In genomic region chrX:160996051-160996450, GRCm38 (mm10) we compare ENCODE assay signal across 8 mouse cellular contexts. TPM values are rescaled to one million over a fixed set of nuclear protein-coding genes. Genes with fewer than 3 reads are reported as not detected.
DNase-seq lines count a peak whose midpoint lies in the region; ATAC-seq and TF ChIP-seq lines count a peak whose summit lies in the region.

No protein-coding gene starts in this region.

- ATAC-seq in forebrain, embryonic 12.5 days (ENCODE audit: low FRiP score) = no peak
- no peak for ATAC-seq in lung, embryonic 16.5 days (ENCODE audit: low read depth)
- ATAC-seq in hindbrain, postnatal 0 days = no peak
- no peak for ATAC-seq in stomach, embryonic 16.5 days (ENCODE audit: insufficient read depth, low FRiP score)

- peaks cover 23% of the 10 kb centered on the region for H3K4me1 ChIP-seq in forebrain, embryonic 10.5 days
- peaks cover 5% of the 10 kb centered on the region; the same call in 1 of the 2 replicates for H3K4me1 ChIP-seq in forebrain, embryonic 12.5 days
- no peaks in the 10 kb centered on the region for H3K4me1 ChIP-seq in lung, embryonic 16.5 days (replicated peaks; ENCODE audit: control insufficient read depth, insufficient read depth, low read length)
- no peaks in the 10 kb centered on the region for H3K4me1 ChIP-seq in hindbrain, postnatal 0 days (ENCODE audit: insufficient read depth, low read length)
- no peaks in the 10 kb centered on the region for H3K4me1 ChIP-seq in stomach, embryonic 16.5 days (ENCODE audit: control insufficient read depth, insufficient read depth, low read length)

- WGBS in forebrain, embryonic 10.5 days = 22% methylated on average over 5 of the region's 5 CpGs
- WGBS in forebrain, embryonic 12.5 days = 17% methylated on average over 5 of the region's 5 CpGs
- WGBS in lung, embryonic 16.5 days = 18% methylated on average over 5 of the region's 5 CpGs
- 29% methylated on average over 5 of the region's 5 CpGs for WGBS in hindbrain, postnatal 0 days
- 20% methylated on average over 5 of the region's 5 CpGs for WGBS in stomach, embryonic 16.5 days

- H3K27me3 ChIP-seq in forebrain, embryonic 10.5 days (ENCODE audit: poor library complexity, severe bottlenecking) = peaks cover 96% of the 10 kb centered on the region
- H3K27me3 ChIP-seq in forebrain, embryonic 12.5 days = peaks cover 27% of the 10 kb centered on the region
- no peaks in the 10 kb centered on the region for H3K27me3 ChIP-seq in lung, embryonic 16.5 days (ENCODE audit: control insufficient read depth, insufficient read depth, low read depth, low read length)
- no peaks in the 10 kb centered on the region for H3K27me3 ChIP-seq in hindbrain, postnatal 0 days (ENCODE audit: insufficient read depth, low read length)
- H3K27me3 ChIP-seq in stomach, embryonic 16.5 days (ENCODE audit: control insufficient read depth, insufficient read depth, low read length) = peaks cover 5% of the 10 kb centered on the region; the same call in 1 of the 2 replicates

- H3K4me3 ChIP-seq in forebrain, embryonic 10.5 days = peak overlapping the region; percentile 67
- no peak overlapping the region for H3K4me3 ChIP-seq in forebrain, embryonic 12.5 days (replicated peaks)
- no peak overlapping the region for H3K4me3 ChIP-seq in lung, embryonic 16.5 days (ENCODE audit: low read length)
- H3K4me3 ChIP-seq in hindbrain, postnatal 0 days (ENCODE audit: low read length) = no peak overlapping the region
- H3K4me3 ChIP-seq in stomach, embryonic 16.5 days (replicated peaks; ENCODE audit: low read length) = no peak overlapping the region

- H3K27ac ChIP-seq in forebrain, embryonic 10.5 days = 0 out of 2 replicates have a peak overlapping the region, but pooled peaks have one; percentile 85
- no peak overlapping the region for H3K27ac ChIP-seq in forebrain, embryonic 12.5 days
- no peak overlapping the region for H3K27ac ChIP-seq in lung, embryonic 16.5 days (ENCODE audit: low read length)
- peak overlapping the region; percentile 85 for H3K27ac ChIP-seq in hindbrain, postnatal 0 days
- H3K27ac ChIP-seq in stomach, embryonic 16.5 days (ENCODE audit: low read length) = no peak overlapping the region

- no peak overlapping the region for H3K9ac ChIP-seq in forebrain, embryonic 12.5 days
- H3K9ac ChIP-seq in lung, embryonic 16.5 days (ENCODE audit: low read length) = no peak overlapping the region
- no peak overlapping the region for H3K9ac ChIP-seq in hindbrain, postnatal 0 days (replicated peaks; ENCODE audit: low read length)
- no peak overlapping the region for H3K9ac ChIP-seq in stomach, embryonic 16.5 days (ENCODE audit: low read length)

- H3K9me3 ChIP-seq in forebrain, embryonic 10.5 days = no peaks in the 10 kb centered on the region
- no peaks in the 10 kb centered on the region for H3K9me3 ChIP-seq in forebrain, embryonic 12.5 days
- no peaks in the 10 kb centered on the region for H3K9me3 ChIP-seq in lung, embryonic 16.5 days (ENCODE audit: control insufficient read depth, low read length)
- H3K9me3 ChIP-seq in hindbrain, postnatal 0 days (ENCODE audit: low read length) = no peaks in the 10 kb centered on the region
- no peaks in the 10 kb centered on the region for H3K9me3 ChIP-seq in stomach, embryonic 16.5 days (replicated peaks; ENCODE audit: control insufficient read depth, low read length)

- peak; percentile 38 for DNase-seq in forebrain, embryonic 10.5 days (ENCODE audit: extremely low spot score, low spot score)
- DNase-seq in lung, adult 18-20 months = no peak
- peak; percentile 42 for DNase-seq in hindbrain, postnatal 0 days (ENCODE audit: low spot score)
- no peak for DNase-seq in cerebellum, postnatal 25 days
- no peak for DNase-seq in natural killer cell, adult 2 months (ENCODE audit: low spot score in 2 of 2)

- no peaks in the 10 kb centered on the region for H3K36me3 ChIP-seq in forebrain, embryonic 10.5 days (replicated peaks)
- no peaks in the 10 kb centered on the region for H3K36me3 ChIP-seq in forebrain, embryonic 12.5 days (replicated peaks)
- H3K36me3 ChIP-seq in lung, embryonic 16.5 days (ENCODE audit: control insufficient read depth, insufficient read depth, low read length) = no peaks in the 10 kb centered on the region
- no peaks in the 10 kb centered on the region for H3K36me3 ChIP-seq in hindbrain, postnatal 0 days (ENCODE audit: insufficient read depth, low read length)
- no peaks in the 10 kb centered on the region for H3K36me3 ChIP-seq in stomach, embryonic 16.5 days (ENCODE audit: control insufficient read depth, insufficient read depth, low read length)

- TF ChIP-seq CTCF in hindbrain, postnatal 0 days (IDR thresholded peaks at IDR 0.05; ENCODE audit: low read depth) = no peak

- no peak overlapping the region for H3K4me2 ChIP-seq in forebrain, embryonic 12.5 days
- 0 out of 2 replicates have a peak overlapping the region, but pooled peaks have one; percentile 3 for H3K4me2 ChIP-seq in lung, embryonic 16.5 days (ENCODE audit: low read depth, low read length)
- H3K4me2 ChIP-seq in hindbrain, postnatal 0 days (ENCODE audit: low read depth, low read length) = peak overlapping the region; percentile 48
- H3K4me2 ChIP-seq in stomach, embryonic 16.5 days (ENCODE audit: low read depth, low read length) = peak overlapping the region; percentile 9; the same call in 1 of the 2 replicates

RNA-seq across cellular contexts. Expression of gene Cdkl5, which starts 1.5 kb away (rescaled TPM):
- 3.0 and 3.2 TPM in 2 replicates for polyA plus RNA-seq in forebrain, embryonic 10.5 days (2016; fragmentation: Nextera tagmentation; extraction: Ambion mirVana)
- 4.0 and 4.5 TPM in 2 replicates for polyA plus RNA-seq in forebrain, embryonic 12.5 days (2016; fragmentation: Nextera tagmentation; extraction: Ambion mirVana)
- polyA plus RNA-seq in lung, embryonic 16.5 days (2015; fragmentation: Nextera tagmentation; extraction: Ambion mirVana) = 2.2 and 2.3 TPM in 2 replicates
- total RNA-seq in hindbrain, postnatal 0 days (2014; rRNA removed) = 17.0 and 17.9 TPM in 2 replicates
- polyA plus RNA-seq in hindbrain, postnatal 0 days (2015; fragmentation: Nextera tagmentation; extraction: Ambion mirVana) = 3.6 and 4.1 TPM in 2 replicates
- polyA plus RNA-seq in stomach, embryonic 16.5 days (2015; fragmentation: Nextera tagmentation; extraction: Ambion mirVana) = 2.2 and 2.6 TPM in 2 replicates

Comparison
In these comparisons a context has a peak if more than half of its experiments do, and no peak if none do; other contexts are left out.
1. H3K27ac ChIP-seq: peak in forebrain, embryonic 10.5 days (single experiment) and hindbrain, postnatal 0 days (single experiment); none in forebrain, embryonic 12.5 days (single experiment), lung, embryonic 16.5 days (single experiment) and stomach, embryonic 16.5 days (single experiment).
2. DNase-seq: peak in forebrain, embryonic 10.5 days (single experiment) and hindbrain, postnatal 0 days (single experiment); none in lung, adult 18-20 months (0 of 2), cerebellum, postnatal 25 days (0 of 2) and natural killer cell, adult 2 months (0 of 2).